Mouse (Mus musculus): ENCODE results near the gene Slc44a5.

The Slc44a5 gene

GRCm38 (mm10) chr3:154172593-154172965, 199.3 kb downstream of the Slc44a5 start:
- DNase-seq (ENCODE audit: low spot score) = no peak

GRCm38 (mm10) chr3:154173556-154173955, 200.3 kb downstream of the Slc44a5 start:
- no peak for DNase-seq (ENCODE audit: low spot score)

- no peak for DNase-seq (ENCODE audit: low spot score)
Observed at GRCm38 (mm10) chr3:154174031-154174430, 200.8 kb downstream of the Slc44a5 start.

- DNase-seq (ENCODE audit: low spot score) = no peak
Observed at GRCm38 (mm10) chr3:154174766-154175165, 201.5 kb downstream of the Slc44a5 start.

- no peak for DNase-seq (ENCODE audit: low spot score)
Observed at GRCm38 (mm10) chr3:154177665-154178305, 204.5 kb downstream of the Slc44a5 start.

- DNase-seq (ENCODE audit: low spot score) = no peak
Observed at GRCm38 (mm10) chr3:154179423-154179920, 206.2 kb downstream of the Slc44a5 start.

- no peak for DNase-seq (ENCODE audit: low spot score)
Observed at GRCm38 (mm10) chr3:154182987-154183386, 209.8 kb downstream of the Slc44a5 start.

GRCm38 (mm10) chr3:154183957-154184356, 210.7 kb downstream of the Slc44a5 start:
- DNase-seq (ENCODE audit: low spot score) = no peak

GRCm38 (mm10) chr3:154188668-154189067, 215.4 kb downstream of the Slc44a5 start:
- no peak for DNase-seq (ENCODE audit: low spot score)

- DNase-seq (ENCODE audit: low spot score) = no peak
Observed at GRCm38 (mm10) chr3:154192328-154193030, 219.2 kb downstream of the Slc44a5 start.

- DNase-seq (ENCODE audit: low spot score) = no peak
Observed at GRCm38 (mm10) chr3:154193189-154193840, 220.1 kb downstream of the Slc44a5 start.

GRCm38 (mm10) chr3:154200422-154200828, 227.2 kb downstream of the Slc44a5 start:
- no peak for DNase-seq (ENCODE audit: low spot score)

- DNase-seq (ENCODE audit: low spot score) = no peak
Observed at GRCm38 (mm10) chr3:154201796-154202195, 228.6 kb downstream of the Slc44a5 start.

GRCm38 (mm10) chr3:154202383-154202782, 229.1 kb downstream of the Slc44a5 start:
- no peak for DNase-seq (ENCODE audit: low spot score)

GRCm38 (mm10) chr3:154208479-154208878, 235.2 kb downstream of the Slc44a5 start:
- no peak for DNase-seq (ENCODE audit: low spot score)

GRCm38 (mm10) chr3:154209201-154209754, 236.0 kb downstream of the Slc44a5 start:
- DNase-seq (ENCODE audit: low spot score) = no peak

- no peak for DNase-seq (ENCODE audit: low spot score)
Observed at GRCm38 (mm10) chr3:154209776-154210430, 236.7 kb downstream of the Slc44a5 start.

GRCm38 (mm10) chr3:154210431-154211055, 237.3 kb downstream of the Slc44a5 start:
- DNase-seq (ENCODE audit: low spot score) = no peak

- DNase-seq (ENCODE audit: low spot score) = no peak
Observed at GRCm38 (mm10) chr3:154212551-154212950, 239.3 kb downstream of the Slc44a5 start.

GRCm38 (mm10) chr3:154215309-154215708, 242.1 kb downstream of the Slc44a5 start:
- DNase-seq (ENCODE audit: low spot score) = no peak

GRCm38 (mm10) chr3:154215779-154216178, 242.5 kb downstream of the Slc44a5 start:
- DNase-seq (ENCODE audit: low spot score) = no peak

GRCm38 (mm10) chr3:154222141-154222591, 248.9 kb downstream of the Slc44a5 start:
- DNase-seq (ENCODE audit: low spot score) = no peak
